Mouse (Mus musculus) liver, embryonic 14.5 days (tissue): ENCODE measurements at regions not wholly inside any gene's neighbourhood (a gene's known extent, or its start where the extent isn't known, plus 50 kb on each side); places are given as distances from the start of the nearest gene placed in this dataset.

Experiments
- ATAC-seq: fragments of 200-750 bp; cut with Nextera tagmentation; 2 replicates; pipeline ENCODE4 v1.8.0; 2017; ENCODE audit warnings: moderate number of reproducible peaks, mild to moderate bottlenecking, moderate library complexity; ENCODE audit not compliant: insufficient read depth
- DNase-seq, 3 experiments: peaks; one replicate each; pipeline ENCODE4 v3.0.0-alpha.2; 2012 to 2013; ENCODE audit warnings: low read depth in 3 of 3, low spot score in 3 of 3
- H3K27ac ChIP-seq: fragments of 300-500 bp; sonication (generic); 2 replicates; pipeline ENCODE4 v1.5.1; 2014; ENCODE audit warnings: moderate library complexity, mild to moderate bottlenecking, control low read depth, inconsistent platforms
- H3K27me3 ChIP-seq: fragments of 300-500 bp; sonication (generic); 2 replicates; pipeline ENCODE4 v1.6.1; 2014; ENCODE audit warnings: mild to moderate bottlenecking, low read length, moderate library complexity; ENCODE audit not compliant: control insufficient read depth, insufficient read depth
- H3K36me3 ChIP-seq: fragments of 300-500 bp; sonication (generic); replicated peaks from 2 replicates; pipeline ENCODE4 v1.6.1; 2014; ENCODE audit warnings: low read depth; ENCODE audit not compliant: control insufficient read depth, insufficient read depth
- H3K4me1 ChIP-seq, 2 experiments: fragments of 200-500 bp in 1 of 2; fragments of 300-500 bp in 1 of 2; sonication (generic) in 1 of 2; replicated peaks; 2 replicates each; pipeline ENCODE4 v1.6.1; 2012 to 2014; ENCODE audit warnings: antibody characterized with exemption in 1 of 2, inconsistent platforms in 1 of 2, low read length in 1 of 2; ENCODE audit not compliant: control insufficient read depth in 2 of 2, insufficient read depth in 2 of 2
- H3K4me2 ChIP-seq: fragments of 300-500 bp; sonication (generic); 2 replicates; pipeline ENCODE4 v1.6.1; 2014; ENCODE audit warnings: low read depth, mild to moderate bottlenecking, control low read depth, moderate library complexity
- H3K4me3 ChIP-seq, 2 experiments: fragments of 200-500 bp in 1 of 2; fragments of 300-500 bp in 1 of 2; sonication (generic) in 1 of 2; 2 replicates each; pipeline ENCODE4 v1.5.1; 2012 to 2014; ENCODE audit warnings: low read depth in 2 of 2, low read length in 2 of 2, mild to moderate bottlenecking in 2 of 2, control low read depth in 1 of 2, inconsistent platforms in 1 of 2, moderate library complexity in 1 of 2; ENCODE audit not compliant: insufficient read depth in 1 of 2
- H3K9ac ChIP-seq: fragments of 300-500 bp; sonication (generic); replicated peaks from 2 replicates; pipeline ENCODE4 v1.6.1; 2014; ENCODE audit warnings: mild to moderate bottlenecking, control low read depth, moderate library complexity
- H3K9me3 ChIP-seq: fragments of 300-500 bp; sonication (generic); 2 replicates; pipeline ENCODE4 v1.6.1; 2016; ENCODE audit warnings: low read length, mixed read lengths; ENCODE audit not compliant: control insufficient read depth
- CTCF ChIP-seq: IDR thresholded peaks from 2 replicates; pipeline ENCODE4 v1.5.1; 2016; ENCODE audit warnings: antibody characterized with exemption, low read depth, control low read depth
- EP300 ChIP-seq: IDR thresholded peaks from 2 replicates; pipeline ENCODE4 v1.6.1; 2016; ENCODE audit warnings: antibody characterized with exemption, low read depth
- WGBS: fragments of 180-500 bp; shearing (Covaris S2); extraction: QIAGEN DNeasy Blood & Tissue Kit; methylation state at CpG from one replicate; pipeline ENCODE4 v1.1.7; 2014; ENCODE audit not compliant: insufficient replicate concordance; 5-methylcytosine and 5-hydroxymethylcytosine counted together

GRCm38 (mm10) chr9:74056709-74057108, 53.4 kb upstream of the Wdr72 start:
- ATAC-seq = no peak
- Histone ChIP-seq H3K27me3 (no peaks in the 10 kb centered on the region), H3K9ac (no peak overlapping the region), H3K9me3 (no peaks in the 10 kb centered on the region), H3K4me1 (no peaks in the 10 kb centered on the region), H3K4me2 (no peak overlapping the region), H3K36me3 (no peaks in the 10 kb centered on the region), H3K27ac (no peak overlapping the region), H3K4me3 (no peak overlapping the region)
- no peak for TF ChIP-seq CTCF
- TF ChIP-seq EP300 = no peak
- no peak for DNase-seq
- WGBS = 51% methylated on average over 5 of the region's 5 CpGs

GRCm38 (mm10) chr9:74057476-74058076, 52.6 kb upstream of the Wdr72 start:
- ATAC-seq = no peak
- Histone ChIP-seq H3K27me3 (no peaks in the 10 kb centered on the region), H3K36me3 (no peaks in the 10 kb centered on the region), H3K4me3 (no peak overlapping the region), H3K9ac (no peak overlapping the region), H3K27ac (no peak overlapping the region), H3K4me1 (no peaks in the 10 kb centered on the region), H3K9me3 (no peaks in the 10 kb centered on the region), H3K4me2 (no peak overlapping the region)
- no peak for DNase-seq
- WGBS = 48% methylated on average over 3 of the region's 3 CpGs
- TF ChIP-seq EP300 = no peak
- TF ChIP-seq CTCF = no peak

GRCm38 (mm10) chr9:74058269-74058871, 51.8 kb upstream of the Wdr72 start:
- no peak for TF ChIP-seq EP300
- Histone ChIP-seq H3K9me3 (no peaks in the 10 kb centered on the region), H3K9ac (no peak overlapping the region), H3K36me3 (no peaks in the 10 kb centered on the region), H3K4me2 (no peak overlapping the region), H3K27me3 (no peaks in the 10 kb centered on the region), H3K27ac (no peak overlapping the region), H3K4me1 (no peaks in the 10 kb centered on the region), H3K4me3 (no peak overlapping the region)
- DNase-seq (no peak), ATAC-seq (no peak)
- 47% methylated on average over 5 of the region's 5 CpGs for WGBS
